Mouse (Mus musculus) neural tube, embryonic 15.5 days (tissue): ENCODE measurements around the gene Crybb1. TPM values are rescaled to one million over a fixed set of nuclear protein-coding genes. Genes with fewer than 3 reads are reported as not detected.

Source experiments
- ATAC-seq: fragments of 200-750 bp; cut with Nextera tagmentation; 2 replicates; pipeline ENCODE4 v1.8.0; 2017; ENCODE audit warnings: mild to moderate bottlenecking, moderate TSS enrichment, moderate library complexity; ENCODE audit not compliant: low FRiP score
- H3K27ac ChIP-seq: fragments of 300-500 bp; sonication (generic); replicated peaks from 2 replicates; pipeline ENCODE4 v1.5.1; 2015; ENCODE audit warnings: mild to moderate bottlenecking, inconsistent platforms
- H3K27me3 ChIP-seq: fragments of 300-500 bp; sonication (generic); replicated peaks from 2 replicates; pipeline ENCODE4 v1.6.1; 2015; ENCODE audit warnings: inconsistent platforms
- H3K36me3 ChIP-seq: fragments of 300-500 bp; sonication (generic); 2 replicates; pipeline ENCODE4 v1.6.1; 2015; ENCODE audit warnings: inconsistent platforms
- H3K4me1 ChIP-seq: fragments of 300-500 bp; sonication (generic); 2 replicates; pipeline ENCODE4 v1.6.1; 2015; ENCODE audit warnings: inconsistent platforms
- H3K4me2 ChIP-seq: fragments of 300-500 bp; sonication (generic); 2 replicates; pipeline ENCODE4 v1.6.1; 2015; ENCODE audit warnings: inconsistent platforms, mild to moderate bottlenecking, moderate library complexity
- H3K4me3 ChIP-seq: fragments of 300-500 bp; sonication (generic); replicated peaks from 2 replicates; pipeline ENCODE4 v1.5.1; 2015; ENCODE audit warnings: mild to moderate bottlenecking, inconsistent platforms
- H3K9ac ChIP-seq: fragments of 300-500 bp; sonication (generic); replicated peaks from 2 replicates; pipeline ENCODE4 v1.6.1; 2015; ENCODE audit warnings: mild to moderate bottlenecking, inconsistent platforms
- H3K9me3 ChIP-seq: fragments of 300-500 bp; sonication (generic); replicated peaks from 2 replicates; pipeline ENCODE4 v1.6.1; 2016; ENCODE audit warnings: inconsistent platforms
- WGBS: fragments of 180-500 bp; shearing (Covaris S2); methylation state at CpG from one replicate; pipeline ENCODE4 v1.1.7; 2015; ENCODE audit warnings: mixed read lengths; 5-methylcytosine and 5-hydroxymethylcytosine counted together
- polyA plus RNA-seq: library from polyadenylated mRNA; unstranded; fragments of >200 nt; fragmentation: Nextera tagmentation; extraction: Ambion mirVana; gene quantifications from 2 replicates; pipeline ENCODE4 v1.2.1, GENCODE M21; 2015

The Crybb1 gene
- polyA plus RNA-seq, 1 experiment from 2014 or later: 6.2 TPM

DNA sequence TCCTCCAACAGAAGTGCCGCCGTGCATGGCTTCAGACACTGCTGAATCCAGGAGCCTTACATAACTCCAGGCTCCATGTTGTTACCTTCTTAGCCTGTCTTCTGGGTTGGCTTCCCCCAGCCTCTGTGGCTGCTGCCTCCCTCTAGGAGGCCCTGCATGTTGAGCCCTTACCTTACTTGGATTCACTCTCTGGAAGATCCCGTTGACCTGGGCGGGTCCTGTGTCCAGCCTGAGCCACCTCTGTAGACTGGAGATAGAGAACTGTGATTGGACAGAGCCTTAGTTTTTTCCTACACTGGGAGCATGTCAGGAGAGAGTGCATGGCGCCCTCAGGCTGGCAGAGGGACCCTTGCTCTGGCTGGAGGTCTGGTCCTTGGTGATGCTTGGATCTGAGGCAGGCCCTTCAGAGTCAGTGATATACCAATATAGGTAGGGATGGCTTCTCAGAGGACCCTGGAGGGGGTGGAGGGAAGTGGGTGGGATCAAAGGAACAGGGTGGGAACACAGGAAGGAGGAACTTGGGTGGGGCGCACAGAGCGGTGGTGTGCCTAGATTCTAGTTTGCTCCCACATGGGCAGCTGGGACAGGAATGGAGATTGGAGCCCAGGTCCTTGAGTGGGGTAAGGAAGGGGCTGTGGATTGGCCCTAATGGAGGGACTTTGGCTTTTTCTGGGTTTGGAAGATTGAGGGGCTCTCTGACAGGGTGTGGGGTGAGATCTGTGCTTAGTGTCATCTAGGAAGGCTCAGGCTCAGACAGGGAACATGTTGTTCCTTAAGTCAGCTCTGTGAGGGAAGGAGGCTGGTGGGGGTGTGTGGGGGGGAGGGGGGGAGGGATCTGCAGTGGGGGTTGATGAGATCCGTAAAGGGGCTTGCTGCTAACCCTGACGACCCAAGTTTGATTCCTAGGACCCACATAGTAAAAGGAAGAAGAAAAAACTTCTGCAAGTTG, 32.9 kb downstream of the Crybb1 start:
- H3K9ac ChIP-seq: no peak overlapping the region
- no peak overlapping the region for H3K4me2 ChIP-seq
- no peak overlapping the region for H3K4me3 ChIP-seq
- no peak overlapping the region for H3K27ac ChIP-seq
- ATAC-seq: no peak
- WGBS: 72% methylated on average over 9 of the region's 9 CpGs
- H3K36me3 ChIP-seq: no peaks in the 10 kb centered on the region
- H3K9me3 ChIP-seq: no peaks in the 10 kb centered on the region
- H3K4me1 ChIP-seq: peaks cover 41% of the 10 kb centered on the region
- no peaks in the 10 kb centered on the region for H3K27me3 ChIP-seq

DNA sequence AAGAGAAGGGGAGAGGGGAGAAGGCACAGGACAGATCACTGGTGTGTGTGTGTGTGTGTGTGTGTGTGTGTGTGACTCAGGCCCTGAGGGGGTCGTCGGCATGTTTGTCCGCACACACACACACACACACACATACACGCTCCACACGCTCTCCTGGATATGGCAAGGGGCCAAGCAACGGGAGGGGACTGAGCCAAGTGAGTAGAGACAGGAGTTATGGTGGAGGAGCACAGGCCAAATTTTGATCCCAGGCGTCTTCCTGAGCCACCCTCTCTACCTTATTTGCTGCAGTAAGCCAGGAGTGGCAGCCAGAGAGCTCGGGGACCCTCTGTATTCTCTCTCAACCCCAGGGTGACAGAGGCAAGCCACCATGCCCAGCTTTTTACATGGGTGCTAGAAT, 33.6 kb downstream of the Crybb1 start:
- no peak overlapping the region for H3K27ac ChIP-seq
- peak overlapping the region; percentile 6; the same call in 1 of the 2 replicates for H3K4me2 ChIP-seq
- no peak overlapping the region for H3K4me3 ChIP-seq
- no peak for ATAC-seq
- H3K9me3 ChIP-seq: no peaks in the 10 kb centered on the region
- H3K27me3 ChIP-seq: no peaks in the 10 kb centered on the region
- 56% methylated on average over 8 of the region's 8 CpGs for WGBS
- no peaks in the 10 kb centered on the region for H3K36me3 ChIP-seq
- no peak overlapping the region for H3K9ac ChIP-seq
- peaks cover 35% of the 10 kb centered on the region for H3K4me1 ChIP-seq

DNA sequence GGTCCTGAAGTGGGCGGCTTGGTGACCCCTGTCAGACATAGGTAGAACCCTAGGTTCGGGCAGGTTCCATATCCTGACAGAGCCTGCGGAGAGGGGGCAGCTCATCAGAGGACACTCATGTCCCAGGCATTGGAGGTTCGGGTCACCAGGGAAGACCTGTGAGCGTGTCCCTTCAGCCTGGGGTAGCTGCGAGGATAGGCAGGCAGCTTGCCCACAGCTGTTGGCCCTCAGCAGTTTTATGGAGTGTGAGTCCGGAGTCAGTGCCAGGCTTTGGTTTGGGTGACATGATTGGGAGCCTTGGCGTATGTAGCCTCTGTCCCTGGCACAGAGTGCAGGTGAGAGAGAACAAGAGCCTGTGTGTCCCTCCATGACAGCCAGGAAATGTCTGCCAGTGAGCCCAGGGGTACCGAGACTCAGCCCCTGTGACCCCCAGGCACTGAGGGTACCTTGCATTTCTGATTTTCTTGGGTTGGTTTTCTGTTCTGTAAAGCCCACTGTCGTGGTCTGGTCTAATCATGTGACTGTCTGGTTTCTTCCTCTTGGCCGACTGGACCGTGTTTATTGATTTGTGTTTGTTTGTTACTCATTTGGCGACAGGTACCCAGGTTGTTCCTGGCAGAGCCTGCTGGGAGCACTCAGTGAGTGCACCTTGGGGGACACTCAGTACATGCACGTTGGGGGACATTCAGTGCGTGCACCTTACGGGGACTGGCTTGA, 34.4 kb downstream of the Crybb1 start:
- no peak overlapping the region for H3K27ac ChIP-seq
- peaks cover 37% of the 10 kb centered on the region for H3K4me1 ChIP-seq
- ATAC-seq: no peak
- H3K9ac ChIP-seq: no peak overlapping the region
- no peaks in the 10 kb centered on the region for H3K9me3 ChIP-seq
- H3K36me3 ChIP-seq: no peaks in the 10 kb centered on the region
- H3K27me3 ChIP-seq: no peaks in the 10 kb centered on the region
- no peak overlapping the region for H3K4me3 ChIP-seq
- WGBS: 82% methylated on average over 16 of the region's 16 CpGs
- H3K4me2 ChIP-seq: 0 out of 2 replicates have a peak overlapping the region, but pooled peaks have one; percentile 2

DNA sequence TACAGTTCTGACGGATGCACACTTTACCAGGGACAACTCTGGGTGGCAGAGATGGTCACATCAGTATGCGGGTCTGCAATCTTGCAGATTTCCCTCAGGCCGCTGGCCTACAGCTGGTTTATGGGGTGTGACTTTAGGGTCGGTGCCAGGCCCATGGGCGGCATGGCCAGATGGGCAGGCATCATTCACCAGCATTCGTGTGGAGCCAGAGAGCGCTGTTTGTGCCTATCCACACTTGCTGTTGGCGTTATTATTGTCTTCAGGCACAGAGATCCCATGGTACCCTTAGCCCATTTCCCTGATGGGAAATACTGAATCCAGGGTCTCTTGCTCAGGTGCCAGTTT, 34.9 kb downstream of the Crybb1 start:
- Histone ChIP-seq H3K4me3 (no peak overlapping the region), H3K36me3 (no peaks in the 10 kb centered on the region), H3K4me2 (no peak overlapping the region), H3K9me3 (no peaks in the 10 kb centered on the region), H3K9ac (no peak overlapping the region), H3K27me3 (no peaks in the 10 kb centered on the region), H3K4me1 (peaks cover 39% of the 10 kb centered on the region), H3K27ac (no peak overlapping the region)
- ATAC-seq: no peak
- WGBS: 64% methylated on average over 8 of the region's 8 CpGs

DNA sequence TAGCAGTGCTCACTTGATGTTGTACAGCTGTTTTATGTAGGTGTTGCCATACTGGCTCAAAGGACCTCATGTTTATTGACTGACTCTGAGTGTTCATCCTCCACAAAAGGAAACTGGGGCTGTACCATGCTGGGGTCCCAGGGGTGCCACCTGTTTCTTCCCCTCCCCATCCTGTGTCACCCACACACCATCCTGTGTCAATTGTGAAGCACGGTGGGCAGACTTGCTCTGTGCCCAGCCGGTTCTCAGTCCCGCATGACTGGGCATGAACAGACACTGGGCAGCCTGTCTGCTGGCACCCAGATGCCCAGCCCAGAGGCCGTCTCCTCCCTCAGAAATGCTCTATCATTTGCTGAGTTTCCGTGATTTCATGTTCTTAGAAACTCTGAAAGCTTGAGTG, 36.3 kb downstream of the Crybb1 start:
- H3K9ac ChIP-seq: no peak overlapping the region
- no peaks in the 10 kb centered on the region for H3K36me3 ChIP-seq
- H3K9me3 ChIP-seq: no peaks in the 10 kb centered on the region
- H3K27ac ChIP-seq: no peak overlapping the region
- no peak for ATAC-seq
- H3K4me1 ChIP-seq: peaks cover 39% of the 10 kb centered on the region
- H3K4me2 ChIP-seq: no peak overlapping the region
- no peak overlapping the region for H3K4me3 ChIP-seq
- 74% methylated on average over 5 of the region's 5 CpGs for WGBS
- no peaks in the 10 kb centered on the region for H3K27me3 ChIP-seq

DNA sequence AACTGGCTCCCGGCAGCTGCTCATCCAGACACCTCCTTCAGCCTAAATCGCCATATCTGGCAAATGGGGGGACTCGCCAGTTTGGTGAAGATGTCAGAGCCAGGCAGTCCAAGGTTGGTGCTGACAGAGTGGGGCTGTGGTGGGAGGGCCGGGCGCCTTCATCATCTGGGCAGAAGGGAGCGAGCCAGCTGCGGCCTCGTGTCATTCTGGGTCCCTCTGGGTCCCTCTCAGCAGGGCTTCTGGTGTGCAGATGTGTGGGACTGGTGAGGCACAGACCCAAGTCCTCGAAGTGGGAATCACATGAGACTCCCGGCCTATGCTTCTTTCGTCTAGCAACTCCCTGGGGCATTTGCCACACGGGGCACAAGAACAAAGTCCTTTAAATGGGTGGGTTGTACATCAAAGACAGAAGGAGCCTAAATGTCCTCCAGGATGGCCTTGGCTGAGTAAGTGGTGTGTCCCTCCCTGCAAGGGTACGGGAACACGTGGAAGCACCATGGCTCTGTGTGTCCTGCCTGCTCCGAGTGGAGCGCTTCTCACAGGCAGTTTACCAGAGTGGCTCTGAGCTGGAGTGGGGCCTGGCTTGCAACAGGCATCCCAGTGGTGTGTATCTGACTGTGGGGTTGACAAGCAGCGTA, 36.8 kb downstream of the Crybb1 start:
- no peak overlapping the region for H3K27ac ChIP-seq

DNA sequence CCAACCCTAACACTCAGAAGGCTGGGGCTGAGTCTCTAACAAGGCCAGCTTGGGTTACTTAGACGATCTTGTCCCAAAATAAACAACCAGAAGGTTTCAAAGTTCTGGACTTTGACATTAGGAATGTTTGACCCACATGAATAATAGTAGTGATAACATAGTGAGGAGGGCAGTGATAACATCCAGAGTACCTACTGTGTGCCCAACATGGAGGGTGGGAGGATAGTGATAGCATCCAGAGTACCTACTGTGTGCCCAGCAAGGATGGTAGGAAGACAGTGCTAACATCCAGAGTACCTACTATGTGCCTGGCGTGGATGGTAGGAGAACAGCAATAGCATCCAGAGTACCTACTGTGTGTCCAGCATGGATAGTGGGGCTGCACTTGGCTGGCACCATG, 38.2 kb downstream of the Crybb1 start:
- Histone ChIP-seq H3K27ac (no peak overlapping the region), H3K9me3 (no peaks in the 10 kb centered on the region), H3K27me3 (no peaks in the 10 kb centered on the region), H3K4me3 (no peak overlapping the region), H3K9ac (no peak overlapping the region), H3K4me1 (peaks cover 41% of the 10 kb centered on the region), H3K4me2 (no peak overlapping the region), H3K36me3 (no peaks in the 10 kb centered on the region)
- ATAC-seq: no peak
- WGBS: 97% methylated on average over 2 of the region's 2 CpGs

More for the DNA sequence above, 36.8 kb downstream of the Crybb1 start:
- no peak overlapping the region for H3K4me3 ChIP-seq
- H3K4me2 ChIP-seq: no peak overlapping the region
- no peaks in the 10 kb centered on the region for H3K9me3 ChIP-seq
- no peak overlapping the region for H3K9ac ChIP-seq
- no peaks in the 10 kb centered on the region for H3K36me3 ChIP-seq
- ATAC-seq: no peak
- H3K4me1 ChIP-seq: peaks cover 39% of the 10 kb centered on the region
- no peaks in the 10 kb centered on the region for H3K27me3 ChIP-seq
- WGBS: 71% methylated on average over 17 of the region's 17 CpGs

DNA sequence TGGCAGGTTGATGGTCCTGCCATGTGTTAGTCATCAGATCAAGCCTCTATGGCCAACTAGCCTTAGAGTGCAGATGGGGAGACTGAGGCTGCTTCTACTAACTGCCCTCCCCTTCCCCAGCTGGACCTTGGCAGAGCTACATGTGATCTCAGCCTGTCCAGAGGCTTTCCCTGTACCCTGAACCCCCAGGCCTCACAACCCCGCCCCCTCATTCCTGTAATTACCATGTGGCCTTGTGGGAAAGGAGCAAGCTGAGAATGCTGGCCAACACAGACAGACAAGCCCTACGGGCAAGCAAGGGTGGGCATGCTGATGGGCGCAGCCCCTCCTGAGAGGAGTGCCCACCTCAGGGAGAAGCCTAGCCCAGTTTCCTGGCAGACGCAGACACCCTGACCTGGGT, 39.1 kb downstream of the Crybb1 start:
- no peak overlapping the region for H3K9ac ChIP-seq
- WGBS: 58% methylated on average over 4 of the region's 4 CpGs

DNA sequence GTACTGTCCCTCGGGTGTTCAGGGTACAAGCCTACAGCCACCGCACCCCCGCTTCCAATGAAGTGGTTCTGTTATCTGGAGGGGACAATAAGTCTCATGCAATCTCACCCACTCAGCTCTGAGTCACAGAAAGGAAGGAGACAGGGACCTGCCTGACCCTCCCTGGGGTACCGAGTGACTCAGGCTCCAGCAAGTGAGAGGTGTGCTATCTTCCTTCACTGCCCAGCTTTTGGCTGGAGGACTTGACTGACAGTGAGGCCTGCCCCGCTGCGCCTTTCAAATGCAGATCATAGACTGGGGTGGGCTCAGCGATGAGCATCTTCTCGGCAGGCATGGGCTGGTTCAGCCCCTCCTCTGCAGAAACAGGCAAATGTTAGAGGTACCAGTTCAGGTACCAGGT, 39.5 kb downstream of the Crybb1 start:
- Histone ChIP-seq H3K9ac (no peak overlapping the region), H3K9me3 (no peaks in the 10 kb centered on the region), H3K4me1 (peaks cover 35% of the 10 kb centered on the region), H3K36me3 (no peaks in the 10 kb centered on the region), H3K27ac (no peak overlapping the region), H3K27me3 (no peaks in the 10 kb centered on the region), H3K4me2 (no peak overlapping the region), H3K4me3 (no peak overlapping the region)
- WGBS: 32% methylated on average over 8 of the region's 8 CpGs
- no peak for ATAC-seq

More for the DNA sequence above, 39.1 kb downstream of the Crybb1 start:
- Histone ChIP-seq H3K4me2 (no peak overlapping the region), H3K27me3 (no peaks in the 10 kb centered on the region), H3K36me3 (no peaks in the 10 kb centered on the region), H3K4me1 (peaks cover 39% of the 10 kb centered on the region), H3K9me3 (no peaks in the 10 kb centered on the region), H3K4me3 (no peak overlapping the region), H3K27ac (no peak overlapping the region)
- ATAC-seq: no peak

DNA sequence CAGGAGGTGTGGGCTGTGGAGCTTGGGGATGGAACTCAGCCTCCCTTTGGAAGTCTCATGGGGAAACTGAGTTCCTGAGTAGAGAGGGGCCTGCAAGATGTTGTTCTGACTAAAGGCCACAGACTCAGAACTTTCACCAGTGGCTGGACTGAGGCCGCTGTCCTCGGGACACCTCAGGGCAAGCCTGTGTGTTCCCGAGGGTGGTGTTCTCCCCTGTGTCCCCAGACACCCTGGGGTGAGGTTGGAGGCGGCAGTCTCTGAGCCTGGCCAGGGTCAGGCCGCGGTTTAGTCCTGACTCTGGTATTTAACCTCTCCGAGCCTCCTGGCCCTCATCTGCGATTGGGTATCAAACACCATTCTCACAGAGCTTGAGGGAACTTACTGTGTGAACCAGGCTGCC, 39.9 kb downstream of the Crybb1 start:
- no peaks in the 10 kb centered on the region for H3K36me3 ChIP-seq
- H3K9ac ChIP-seq: no peak overlapping the region
- no peak overlapping the region for H3K4me3 ChIP-seq
- 67% methylated on average over 8 of the region's 8 CpGs for WGBS
- H3K27me3 ChIP-seq: no peaks in the 10 kb centered on the region
- no peak overlapping the region for H3K4me2 ChIP-seq
- H3K27ac ChIP-seq: no peak overlapping the region
- H3K9me3 ChIP-seq: no peaks in the 10 kb centered on the region
- H3K4me1 ChIP-seq: peaks cover 31% of the 10 kb centered on the region
- no peak for ATAC-seq

DNA sequence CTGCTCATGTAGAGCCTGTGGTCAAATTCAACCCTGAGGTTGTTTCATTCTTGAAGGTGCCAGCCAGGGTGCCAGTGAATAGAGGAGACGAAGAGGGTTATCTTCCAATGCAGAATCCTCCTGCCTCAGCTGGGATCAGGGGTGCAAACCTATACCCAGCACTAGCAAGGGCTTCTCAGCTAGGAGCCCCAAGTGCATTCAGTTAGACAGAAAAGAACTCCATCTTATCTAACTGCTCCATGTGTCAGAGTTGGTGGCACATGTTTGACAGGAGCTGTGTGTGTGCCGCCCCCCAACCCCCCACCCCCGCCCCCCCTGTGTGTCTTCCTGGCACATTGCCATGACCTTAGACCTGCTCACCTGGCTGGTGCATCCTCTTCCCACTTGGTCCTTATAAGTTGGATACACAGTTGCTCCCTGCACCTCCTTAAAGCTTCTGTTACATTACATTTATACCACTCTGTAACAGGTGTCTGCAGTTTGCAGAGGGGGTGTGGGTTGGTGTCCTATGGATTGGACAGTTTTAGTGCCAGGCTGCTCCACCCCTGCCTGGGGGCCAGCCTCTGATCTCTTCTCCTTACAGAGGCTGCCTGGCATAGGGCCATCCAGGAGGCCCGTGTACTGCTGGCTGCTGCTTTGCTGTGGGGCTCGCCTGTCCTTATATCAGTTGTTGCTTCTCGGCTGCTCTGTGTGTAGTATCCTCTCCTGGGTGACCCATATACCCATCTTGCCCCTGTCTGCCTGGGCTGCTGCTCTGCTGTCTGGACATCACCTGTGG, 41.0 kb downstream of the Crybb1 start:
- no peak for ATAC-seq
- Histone ChIP-seq H3K4me1 (peaks cover 21% of the 10 kb centered on the region; the same call in 1 of the 2 replicates), H3K27me3 (no peaks in the 10 kb centered on the region), H3K36me3 (no peaks in the 10 kb centered on the region), H3K27ac (no peak overlapping the region), H3K4me3 (no peak overlapping the region), H3K4me2 (no peak overlapping the region), H3K9me3 (no peaks in the 10 kb centered on the region), H3K9ac (no peak overlapping the region)
- WGBS: 77% methylated on average over 6 of the region's 6 CpGs
